Mouse (Mus musculus) liver, embryonic 16.5 days (tissue): ENCODE data around the gene Mad1l1. TPM values are rescaled to one million over a fixed set of nuclear protein-coding genes. Genes with fewer than 3 reads are reported as not detected.

ENCODE experiments used
- ATAC-seq: fragments of 200-750 bp; cut with Nextera tagmentation; 2 replicates; pipeline ENCODE4 v1.8.0; 2017; ENCODE audit warnings: low read depth, mild to moderate bottlenecking, moderate number of reproducible peaks, moderate library complexity
- H3K27ac ChIP-seq: fragments of 300-500 bp; sonication (generic); 2 replicates; pipeline ENCODE4 v1.5.1; 2014; ENCODE audit warnings: mild to moderate bottlenecking, low read length
- H3K27me3 ChIP-seq: fragments of 300-500 bp; sonication (generic); 2 replicates; pipeline ENCODE4 v1.6.1; 2014; ENCODE audit warnings: low read depth, low read length, mixed read lengths; ENCODE audit not compliant: control insufficient read depth, insufficient read depth
- H3K36me3 ChIP-seq: fragments of 300-500 bp; sonication (generic); 2 replicates; pipeline ENCODE4 v1.6.1; 2014; ENCODE audit warnings: mild to moderate bottlenecking; ENCODE audit not compliant: control insufficient read depth, insufficient read depth
- H3K4me1 ChIP-seq: fragments of 300-500 bp; sonication (generic); 2 replicates; pipeline ENCODE4 v1.6.1; 2014; ENCODE audit warnings: low read depth, low read length, mixed read lengths; ENCODE audit not compliant: control insufficient read depth
- H3K4me2 ChIP-seq: fragments of 300-500 bp; sonication (generic); 2 replicates; pipeline ENCODE4 v1.6.1; 2014; ENCODE audit warnings: low read depth, low read length, mixed read lengths
- H3K4me3 ChIP-seq: fragments of 300-500 bp; sonication (generic); 2 replicates; pipeline ENCODE4 v1.5.1; 2014; ENCODE audit warnings: low read depth, mild to moderate bottlenecking, low read length
- H3K9ac ChIP-seq: fragments of 300-500 bp; sonication (generic); 2 replicates; pipeline ENCODE4 v1.6.1; 2014; ENCODE audit warnings: low read depth, low read length
- H3K9me3 ChIP-seq: fragments of 300-500 bp; sonication (generic); replicated peaks from 2 replicates; pipeline ENCODE4 v1.6.1; 2016; ENCODE audit warnings: low read length; ENCODE audit not compliant: control insufficient read depth
- WGBS: fragments of 180-500 bp; shearing (Covaris S2); extraction: QIAGEN DNeasy Blood & Tissue Kit; methylation state at CpG from one replicate; pipeline ENCODE4 v1.1.7; 2014; ENCODE audit not compliant: insufficient replicate concordance; 5-methylcytosine and 5-hydroxymethylcytosine counted together
- polyA plus RNA-seq: library from polyadenylated mRNA; unstranded; fragments of >200 nt; fragmentation: Nextera tagmentation; extraction: Ambion mirVana; gene quantifications from 2 replicates; pipeline ENCODE4 v1.2.1, GENCODE M21; 2015

Gene Mad1l1
- polyA plus RNA-seq, 1 experiment from 2014 or later: 19.3 TPM

GRCm38 (mm10) chr5:140037587-140038233 is 283.6 kb downstream of the Mad1l1 start:
- ATAC-seq: no peak
- H3K4me1 ChIP-seq: peaks cover 32% of the 10 kb centered on the region
- H3K9me3 ChIP-seq: no peaks in the 10 kb centered on the region
- H3K4me3 ChIP-seq: no peak overlapping the region
- H3K27me3 ChIP-seq: no peaks in the 10 kb centered on the region
- WGBS: 77% methylated on average over 6 of the region's 6 CpGs
- no peak overlapping the region for H3K9ac ChIP-seq
- H3K36me3 ChIP-seq: no peaks in the 10 kb centered on the region
- no peak overlapping the region for H3K4me2 ChIP-seq
- no peak overlapping the region for H3K27ac ChIP-seq

- Histone ChIP-seq H3K27me3 (no peaks in the 10 kb centered on the region), H3K9ac (no peak overlapping the region), H3K36me3 (no peaks in the 10 kb centered on the region), H3K4me1 (peaks cover 32% of the 10 kb centered on the region), H3K9me3 (no peaks in the 10 kb centered on the region), H3K4me2 (no peak overlapping the region), H3K27ac (no peak overlapping the region), H3K4me3 (no peak overlapping the region)
- WGBS: 77% methylated on average over 3 of the region's 3 CpGs
- no peak for ATAC-seq
These were observed 285.7 kb downstream of the Mad1l1 start for GRCm38 (mm10) chr5:140035641-140036040.

GRCm38 (mm10) chr5:140035025-140035330 is 286.4 kb downstream of the Mad1l1 start:
- Histone ChIP-seq H3K36me3 (no peaks in the 10 kb centered on the region), H3K4me2 (peak overlapping the region; percentile 56), H3K4me1 (peaks cover 32% of the 10 kb centered on the region)

GRCm38 (mm10) chr5:140034300-140035024 is 286.9 kb downstream of the Mad1l1 start:
- peak; percentile 88 for ATAC-seq
- Histone ChIP-seq H3K4me1 (peaks cover 32% of the 10 kb centered on the region), H3K27ac (peak overlapping the region; percentile 94), H3K4me2 (peak overlapping the region; percentile 56), H3K36me3 (no peaks in the 10 kb centered on the region), H3K9me3 (no peaks in the 10 kb centered on the region), H3K4me3 (no peak overlapping the region), H3K9ac (peak overlapping the region; percentile 52), H3K27me3 (no peaks in the 10 kb centered on the region)
- 49% methylated on average over 5 of the region's 5 CpGs for WGBS

More at GRCm38 (mm10) chr5:140035025-140035330, 286.4 kb downstream of the Mad1l1 start:
- Histone ChIP-seq H3K27ac (peak overlapping the region; percentile 94), H3K9me3 (no peaks in the 10 kb centered on the region), H3K4me3 (no peak overlapping the region), H3K9ac (peak overlapping the region; percentile 52), H3K27me3 (no peaks in the 10 kb centered on the region)
- 43% methylated on average over 1 of the region's 1 CpGs for WGBS
- ATAC-seq: peak; percentile 57

GRCm38 (mm10) chr5:140026366-140026765 is 295.0 kb downstream of the Mad1l1 start:
- no peaks in the 10 kb centered on the region for H3K27me3 ChIP-seq
- no peak for ATAC-seq
- no peak overlapping the region for H3K9ac ChIP-seq
- H3K36me3 ChIP-seq: no peaks in the 10 kb centered on the region
- 81% methylated on average over 4 of the region's 4 CpGs for WGBS
- H3K4me2 ChIP-seq: no peak overlapping the region
- H3K27ac ChIP-seq: no peak overlapping the region
- peaks cover 14% of the 10 kb centered on the region for H3K4me1 ChIP-seq
- no peak overlapping the region for H3K4me3 ChIP-seq
- H3K9me3 ChIP-seq: no peaks in the 10 kb centered on the region

GRCm38 (mm10) chr5:140025301-140025700 is 296.1 kb downstream of the Mad1l1 start:
- Histone ChIP-seq H3K27me3 (no peaks in the 10 kb centered on the region), H3K4me3 (no peak overlapping the region), H3K9me3 (no peaks in the 10 kb centered on the region), H3K36me3 (no peaks in the 10 kb centered on the region), H3K4me2 (no peak overlapping the region), H3K9ac (no peak overlapping the region), H3K4me1 (peaks cover 14% of the 10 kb centered on the region), H3K27ac (no peak overlapping the region)
- ATAC-seq: no peak
- 82% methylated on average over 2 of the region's 2 CpGs for WGBS

- peak; percentile 96 for ATAC-seq
- WGBS: 67% methylated on average over 3 of the region's 3 CpGs
- Histone ChIP-seq H3K27ac (peak overlapping the region; percentile 50), H3K4me2 (no peak overlapping the region), H3K4me3 (no peak overlapping the region), H3K36me3 (no peaks in the 10 kb centered on the region), H3K9me3 (no peaks in the 10 kb centered on the region), H3K4me1 (peaks cover 14% of the 10 kb centered on the region), H3K27me3 (no peaks in the 10 kb centered on the region), H3K9ac (no peak overlapping the region; the same call in 1 of the 2 replicates)
These were observed 297.3 kb downstream of the Mad1l1 start for GRCm38 (mm10) chr5:140023941-140024500.

GRCm38 (mm10) chr5:140022861-140023260 is 298.5 kb downstream of the Mad1l1 start:
- 77% methylated on average over 6 of the region's 6 CpGs for WGBS
- Histone ChIP-seq H3K27ac (no peak overlapping the region), H3K27me3 (no peaks in the 10 kb centered on the region), H3K9me3 (no peaks in the 10 kb centered on the region), H3K36me3 (no peaks in the 10 kb centered on the region), H3K4me2 (no peak overlapping the region), H3K9ac (no peak overlapping the region), H3K4me1 (peaks cover 14% of the 10 kb centered on the region), H3K4me3 (no peak overlapping the region)
- ATAC-seq: no peak

- no peak overlapping the region for H3K27ac ChIP-seq
- no peaks in the 10 kb centered on the region for H3K36me3 ChIP-seq
- no peak overlapping the region for H3K4me3 ChIP-seq
- WGBS: 74% methylated on average over 10 of the region's 10 CpGs
- H3K9ac ChIP-seq: no peak overlapping the region
- no peak overlapping the region for H3K4me2 ChIP-seq
- H3K9me3 ChIP-seq: no peaks in the 10 kb centered on the region
- peaks cover 14% of the 10 kb centered on the region for H3K4me1 ChIP-seq
- ATAC-seq: no peak
- no peaks in the 10 kb centered on the region for H3K27me3 ChIP-seq
These were observed 299.6 kb downstream of the Mad1l1 start for GRCm38 (mm10) chr5:140021755-140022154.
